Mouse (Mus musculus): ENCODE results near the gene Nop14. TPM values are rescaled to one million over a fixed set of nuclear protein-coding genes. Genes with fewer than 3 reads are reported as not detected.

Gene Nop14
- polyA plus RNA-seq, 1 experiment from 2014 or later = 20.6 TPM

- Histone ChIP-seq H3K4me3 (ENCODE audit: low read depth, low read length) (peak overlapping the region; percentile 45), H3K36me3 (ENCODE audit: control insufficient read depth, insufficient read depth, low read length) (peaks cover 28% of the 10 kb centered on the region), H3K27me3 (ENCODE audit: control insufficient read depth, insufficient read depth, low read depth, low read length) (no peaks in the 10 kb centered on the region), H3K9me3 (replicated peaks; ENCODE audit: control insufficient read depth, low read length, poor library complexity, severe bottlenecking) (no peaks in the 10 kb centered on the region), H3K4me1 (ENCODE audit: control insufficient read depth, insufficient read depth, low read length) (peaks cover 11% of the 10 kb centered on the region), H3K27ac (ENCODE audit: low read length) (no peak overlapping the region; the same call in 1 of the 2 replicates), H3K4me2 (ENCODE audit: low read length) (peak overlapping the region; percentile 68), H3K9ac (ENCODE audit: low read depth, low read length) (peak overlapping the region; percentile 87)
- 62% methylated on average over 10 of the region's 10 CpGs for WGBS
- ATAC-seq = no peak
Observed at GRCm38 (mm10) chr5:34635665-34636192, 24.2 kb downstream of the Nop14 start.

- no peak overlapping the region for H3K4me2 ChIP-seq (ENCODE audit: low read length)
- H3K4me1 ChIP-seq (ENCODE audit: control insufficient read depth, insufficient read depth, low read length) = peaks cover 11% of the 10 kb centered on the region
Observed at GRCm38 (mm10) chr5:34634746-34635400, 25.1 kb downstream of the Nop14 start.

GRCm38 (mm10) chr5:34633641-34634040, 26.3 kb downstream of the Nop14 start:
- Histone ChIP-seq H3K36me3 (ENCODE audit: control insufficient read depth, insufficient read depth, low read length) (peaks cover 33% of the 10 kb centered on the region), H3K4me2 (ENCODE audit: low read length) (no peak overlapping the region), H3K4me1 (ENCODE audit: control insufficient read depth, insufficient read depth, low read length) (peaks cover 11% of the 10 kb centered on the region), H3K27me3 (ENCODE audit: control insufficient read depth, insufficient read depth, low read depth, low read length) (no peaks in the 10 kb centered on the region), H3K4me3 (ENCODE audit: low read depth, low read length) (no peak overlapping the region), H3K9ac (ENCODE audit: low read depth, low read length) (no peak overlapping the region), H3K9me3 (replicated peaks; ENCODE audit: control insufficient read depth, low read length, poor library complexity, severe bottlenecking) (no peaks in the 10 kb centered on the region), H3K27ac (ENCODE audit: low read length) (no peak overlapping the region)
- WGBS = 70% methylated on average over 4 of the region's 4 CpGs
- ATAC-seq = no peak

More at GRCm38 (mm10) chr5:34634746-34635400, 25.1 kb downstream of the Nop14 start:
- no peaks in the 10 kb centered on the region for H3K27me3 ChIP-seq (ENCODE audit: control insufficient read depth, insufficient read depth, low read depth, low read length)
- no peaks in the 10 kb centered on the region for H3K9me3 ChIP-seq (replicated peaks; ENCODE audit: control insufficient read depth, low read length, poor library complexity, severe bottlenecking)
- H3K9ac ChIP-seq (ENCODE audit: low read depth, low read length) = no peak overlapping the region
- WGBS = 89% methylated on average over 13 of the region's 13 CpGs
- H3K36me3 ChIP-seq (ENCODE audit: control insufficient read depth, insufficient read depth, low read length) = peaks cover 23% of the 10 kb centered on the region
- no peak for ATAC-seq
- H3K27ac ChIP-seq (ENCODE audit: low read length) = no peak overlapping the region
- H3K4me3 ChIP-seq (ENCODE audit: low read depth, low read length) = no peak overlapping the region

GRCm38 (mm10) chr5:34632996-34633395, 27.0 kb downstream of the Nop14 start:
- Histone ChIP-seq H3K27ac (ENCODE audit: low read length) (no peak overlapping the region), H3K27me3 (ENCODE audit: control insufficient read depth, insufficient read depth, low read depth, low read length) (no peaks in the 10 kb centered on the region), H3K36me3 (ENCODE audit: control insufficient read depth, insufficient read depth, low read length) (peaks cover 39% of the 10 kb centered on the region), H3K4me1 (ENCODE audit: control insufficient read depth, insufficient read depth, low read length) (peaks cover 11% of the 10 kb centered on the region), H3K9me3 (replicated peaks; ENCODE audit: control insufficient read depth, low read length, poor library complexity, severe bottlenecking) (no peaks in the 10 kb centered on the region), H3K4me2 (ENCODE audit: low read length) (no peak overlapping the region), H3K9ac (ENCODE audit: low read depth, low read length) (no peak overlapping the region), H3K4me3 (ENCODE audit: low read depth, low read length) (no peak overlapping the region)
- no peak for ATAC-seq
- WGBS = 100% methylated on average over 2 of the region's 2 CpGs

- Histone ChIP-seq H3K27ac (ENCODE audit: low read length) (no peak overlapping the region), H3K9ac (ENCODE audit: low read depth, low read length) (no peak overlapping the region), H3K36me3 (ENCODE audit: control insufficient read depth, insufficient read depth, low read length) (peaks cover 43% of the 10 kb centered on the region), H3K4me1 (ENCODE audit: control insufficient read depth, insufficient read depth, low read length) (no peaks in the 10 kb centered on the region), H3K4me2 (ENCODE audit: low read length) (no peak overlapping the region), H3K4me3 (ENCODE audit: low read depth, low read length) (no peak overlapping the region), H3K9me3 (replicated peaks; ENCODE audit: control insufficient read depth, low read length, poor library complexity, severe bottlenecking) (no peaks in the 10 kb centered on the region), H3K27me3 (ENCODE audit: control insufficient read depth, insufficient read depth, low read depth, low read length) (no peaks in the 10 kb centered on the region)
- ATAC-seq = no peak
- 95% methylated on average over 4 of the region's 4 CpGs for WGBS
Observed at GRCm38 (mm10) chr5:34609966-34610365, 50.0 kb downstream of the Nop14 start.

- Histone ChIP-seq H3K4me1 (ENCODE audit: control insufficient read depth, insufficient read depth, low read length) (no peaks in the 10 kb centered on the region), H3K4me3 (ENCODE audit: low read depth, low read length) (no peak overlapping the region), H3K36me3 (ENCODE audit: control insufficient read depth, insufficient read depth, low read length) (peaks cover 31% of the 10 kb centered on the region), H3K27ac (ENCODE audit: low read length) (no peak overlapping the region), H3K9me3 (replicated peaks; ENCODE audit: control insufficient read depth, low read length, poor library complexity, severe bottlenecking) (no peaks in the 10 kb centered on the region), H3K27me3 (ENCODE audit: control insufficient read depth, insufficient read depth, low read depth, low read length) (no peaks in the 10 kb centered on the region), H3K9ac (ENCODE audit: low read depth, low read length) (no peak overlapping the region), H3K4me2 (ENCODE audit: low read length) (no peak overlapping the region)
- 81% methylated on average over 3 of the region's 3 CpGs for WGBS
- ATAC-seq = no peak
Observed at GRCm38 (mm10) chr5:34608226-34608625, 51.7 kb downstream of the Nop14 start.

- WGBS = 87% methylated on average over 8 of the region's 8 CpGs
- H3K36me3 ChIP-seq (ENCODE audit: control insufficient read depth, insufficient read depth, low read length) = peaks cover 28% of the 10 kb centered on the region
Observed at GRCm38 (mm10) chr5:34607100-34607880, 52.7 kb downstream of the Nop14 start.

GRCm38 (mm10) chr5:34604576-34604975, 55.4 kb downstream of the Nop14 start:
- no peaks in the 10 kb centered on the region for H3K27me3 ChIP-seq (ENCODE audit: control insufficient read depth, insufficient read depth, low read depth, low read length)
- no peak for ATAC-seq
- H3K9me3 ChIP-seq (replicated peaks; ENCODE audit: control insufficient read depth, low read length, poor library complexity, severe bottlenecking) = no peaks in the 10 kb centered on the region
- no peak overlapping the region for H3K27ac ChIP-seq (ENCODE audit: low read length)
- no peak overlapping the region for H3K9ac ChIP-seq (ENCODE audit: low read depth, low read length)
- peaks cover 15% of the 10 kb centered on the region for H3K36me3 ChIP-seq (ENCODE audit: control insufficient read depth, insufficient read depth, low read length)
- over 99% methylated on average over 5 of the region's 5 CpGs for WGBS
- no peak overlapping the region for H3K4me2 ChIP-seq (ENCODE audit: low read length)
- H3K4me1 ChIP-seq (ENCODE audit: control insufficient read depth, insufficient read depth, low read length) = no peaks in the 10 kb centered on the region
- H3K4me3 ChIP-seq (ENCODE audit: low read depth, low read length) = no peak overlapping the region

More at GRCm38 (mm10) chr5:34607100-34607880, 52.7 kb downstream of the Nop14 start:
- Histone ChIP-seq H3K27ac (ENCODE audit: low read length) (no peak overlapping the region), H3K27me3 (ENCODE audit: control insufficient read depth, insufficient read depth, low read depth, low read length) (no peaks in the 10 kb centered on the region), H3K4me1 (ENCODE audit: control insufficient read depth, insufficient read depth, low read length) (no peaks in the 10 kb centered on the region), H3K9me3 (replicated peaks; ENCODE audit: control insufficient read depth, low read length, poor library complexity, severe bottlenecking) (no peaks in the 10 kb centered on the region), H3K4me3 (ENCODE audit: low read depth, low read length) (no peak overlapping the region), H3K9ac (ENCODE audit: low read depth, low read length) (no peak overlapping the region), H3K4me2 (ENCODE audit: low read length) (no peak overlapping the region)
- ATAC-seq = no peak

GRCm38 (mm10) chr5:34593202-34593727, 66.7 kb downstream of the Nop14 start:
- H3K4me3 ChIP-seq (ENCODE audit: low read depth, low read length) = no peak overlapping the region
- no peak overlapping the region for H3K4me2 ChIP-seq (ENCODE audit: low read length)
- H3K9ac ChIP-seq (ENCODE audit: low read depth, low read length) = no peak overlapping the region
- 95% methylated on average over 9 of the region's 9 CpGs for WGBS
- H3K27ac ChIP-seq (ENCODE audit: low read length) = no peak overlapping the region
- peaks cover 3% of the 10 kb centered on the region; the same call in 1 of the 2 replicates for H3K36me3 ChIP-seq (ENCODE audit: control insufficient read depth, insufficient read depth, low read length)
- H3K4me1 ChIP-seq (ENCODE audit: control insufficient read depth, insufficient read depth, low read length) = peaks cover 10% of the 10 kb centered on the region
- no peaks in the 10 kb centered on the region for H3K9me3 ChIP-seq (replicated peaks; ENCODE audit: control insufficient read depth, low read length, poor library complexity, severe bottlenecking)
- no peaks in the 10 kb centered on the region for H3K27me3 ChIP-seq (ENCODE audit: control insufficient read depth, insufficient read depth, low read depth, low read length)
- ATAC-seq = no peak

All from midbrain, embryonic 16.5 days (tissue).